Mouse (Mus musculus) retina, embryonic 14.5 days (tissue): Measurements from ENCODE around the gene Cdsn.

Experiments used
- DNase-seq: peaks from one replicate; pipeline ENCODE4 v3.0.0-alpha.2; 2015; ENCODE audit warnings: low spot score

Cdsn gene

DNA sequence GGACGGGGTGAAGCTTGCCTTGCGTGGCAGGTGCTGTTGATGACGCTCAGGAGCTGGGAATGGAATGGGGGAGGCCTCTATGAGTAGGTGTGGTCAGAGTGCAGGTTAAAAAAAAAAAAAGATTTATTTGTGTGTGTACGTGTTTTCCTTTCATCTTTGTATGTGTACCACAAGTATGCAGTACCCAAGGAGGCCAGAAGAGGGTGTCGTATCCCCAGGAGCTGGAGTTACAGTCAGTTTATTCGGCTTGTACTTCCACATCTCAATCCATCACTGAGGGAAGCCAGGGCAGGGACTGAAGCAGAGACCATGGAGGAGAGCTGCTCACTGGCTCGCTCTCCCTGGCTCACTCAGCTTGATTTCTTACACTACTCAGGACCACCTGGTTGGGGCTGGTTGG is 19.5 kb downstream of the Cdsn start:
- DNase-seq = no peak

- DNase-seq = peak; percentile 92
These were observed 26.3 kb downstream of the Cdsn start for GRCm38 (mm10) chr17:35578211-35578610.

GRCm38 (mm10) chr17:35582900-35583299 is 31.0 kb downstream of the Cdsn start:
- peak; percentile 10 for DNase-seq

DNA sequence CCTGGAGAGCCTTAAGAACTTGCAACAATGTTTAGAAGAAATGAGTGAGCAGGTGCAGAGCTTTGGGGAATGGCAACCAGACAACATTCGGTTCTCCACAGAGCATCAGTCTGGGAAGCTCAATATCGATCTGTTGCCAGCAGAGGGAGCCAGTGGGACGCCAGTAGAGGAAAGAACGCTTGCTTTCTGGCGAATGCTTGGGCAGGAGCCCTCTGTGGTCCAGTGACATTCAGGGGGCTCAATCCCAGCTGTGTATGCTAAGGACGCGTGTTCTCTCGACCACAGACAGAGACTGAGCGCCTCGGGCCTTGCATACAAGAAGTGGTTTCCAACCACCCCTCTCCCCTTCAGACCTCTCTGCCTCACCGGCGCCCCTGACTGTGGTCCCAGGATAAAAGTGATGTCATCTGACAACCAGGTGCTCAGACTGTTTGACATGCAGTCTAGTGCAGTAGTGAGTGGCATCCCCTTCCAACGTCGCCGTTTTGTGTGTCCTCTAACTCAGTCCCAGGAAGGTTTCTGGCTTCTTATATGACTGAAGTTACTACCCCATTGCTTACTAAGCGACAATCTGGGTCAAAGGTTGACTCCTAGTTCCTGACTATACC is 32.5 kb downstream of the Cdsn start:
- DNase-seq = peak; percentile 88

GRCm38 (mm10) chr17:35587291-35587690 is 35.4 kb downstream of the Cdsn start:
- DNase-seq = no peak

GRCm38 (mm10) chr17:35588387-35588786 is 36.5 kb downstream of the Cdsn start:
- no peak for DNase-seq

GRCm38 (mm10) chr17:35590410-35591218 is 38.7 kb downstream of the Cdsn start:
- peak; percentile 88 for DNase-seq

DNA sequence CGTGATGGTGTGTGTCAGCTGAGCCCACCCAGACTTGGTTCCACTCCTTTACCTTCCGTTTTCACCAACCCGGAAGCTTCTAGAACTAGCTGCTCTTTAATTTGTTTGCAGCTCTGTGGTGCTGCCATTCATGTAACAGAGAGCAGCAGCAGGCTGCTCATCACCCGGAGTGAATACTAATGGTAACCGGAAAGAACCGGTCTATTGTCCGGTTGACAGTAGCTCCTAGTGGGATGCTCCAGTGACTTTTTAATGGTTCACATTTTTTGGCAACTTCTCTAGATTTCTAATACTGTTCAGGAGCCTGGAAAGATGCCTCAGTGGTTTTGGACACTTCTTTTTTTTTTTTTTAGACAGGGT is 39.3 kb downstream of the Cdsn start:
- DNase-seq = no peak

DNA sequence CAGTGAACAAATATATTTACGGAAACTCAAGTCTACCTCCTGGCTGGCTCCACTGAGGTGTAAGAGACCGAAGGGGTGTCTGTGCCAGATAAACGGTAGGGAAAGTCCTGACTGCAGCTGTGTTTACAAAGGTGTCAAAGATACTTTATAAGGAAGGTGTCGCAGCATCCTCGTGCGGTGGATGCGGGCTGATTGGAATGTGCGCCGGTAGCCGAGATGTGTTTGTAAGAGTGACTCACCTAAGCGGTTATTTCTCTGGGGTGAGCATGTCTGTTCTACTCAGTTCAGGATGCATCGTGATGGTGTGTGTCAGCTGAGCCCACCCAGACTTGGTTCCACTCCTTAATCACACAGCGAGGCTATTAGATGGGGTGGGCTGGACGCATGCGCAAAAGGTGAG is 39.8 kb downstream of the Cdsn start:
- DNase-seq = no peak

DNA sequence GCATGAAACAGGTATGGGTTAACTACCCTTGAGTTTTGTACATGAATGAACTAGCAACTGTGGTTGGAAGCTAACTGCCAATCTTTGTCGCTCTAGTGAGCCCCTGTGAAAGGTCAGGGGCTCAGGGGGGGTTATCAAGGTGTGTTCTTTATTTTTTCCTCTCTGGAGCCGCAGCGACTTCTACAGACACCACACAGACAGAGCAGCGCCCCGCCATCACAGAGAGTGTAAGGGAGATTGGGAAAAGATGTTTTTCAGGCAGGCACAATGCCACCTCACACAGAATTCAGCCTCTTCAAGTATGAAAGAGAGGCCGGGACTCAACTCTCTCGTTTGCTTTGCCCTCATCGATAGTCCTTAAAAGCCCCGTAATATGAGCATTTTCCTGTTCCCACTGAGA is 40.2 kb downstream of the Cdsn start:
- DNase-seq = no peak

DNA sequence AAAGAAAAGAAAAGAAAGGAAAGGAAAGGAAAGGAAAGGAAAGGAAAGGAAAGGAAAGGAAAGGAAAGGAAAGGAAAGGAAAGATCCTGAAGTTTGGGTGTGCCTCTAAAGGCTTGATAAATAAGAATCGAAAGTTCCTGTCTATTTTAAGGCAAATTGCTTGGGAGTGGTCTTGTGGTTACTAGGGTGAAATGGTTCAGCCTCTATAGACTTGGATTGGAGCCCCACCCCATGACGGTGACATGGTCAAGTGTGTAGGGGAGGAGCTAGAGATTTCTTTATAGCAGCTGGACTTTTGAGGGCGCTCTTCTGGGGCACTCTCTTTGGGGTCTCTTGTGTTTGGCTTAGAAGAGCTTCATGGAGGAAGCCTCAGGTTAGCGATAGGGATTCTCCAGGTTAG is 41.9 kb downstream of the Cdsn start:
- DNase-seq = no peak

GRCm38 (mm10) chr17:35594456-35594855 is 42.5 kb downstream of the Cdsn start:
- DNase-seq = no peak

DNA sequence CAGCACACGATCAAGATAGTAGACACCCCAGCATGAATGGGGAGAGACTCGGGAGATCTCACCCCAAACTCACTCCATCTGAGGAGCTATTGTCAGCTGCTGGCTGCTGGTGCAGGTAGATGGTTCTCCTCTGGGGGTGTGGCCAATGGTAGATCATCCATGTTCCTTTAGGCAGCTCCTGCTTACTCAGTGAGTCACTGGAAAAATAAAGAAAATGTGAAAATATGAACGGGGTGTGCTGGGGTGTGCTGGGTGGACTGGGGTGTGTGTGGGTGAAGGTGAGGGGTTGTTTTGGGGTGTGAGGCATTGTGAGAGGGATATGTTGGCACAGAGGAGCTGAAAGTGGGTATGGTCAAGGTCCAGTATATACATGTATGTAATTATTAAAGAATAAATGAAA is 45.5 kb downstream of the Cdsn start:
- DNase-seq = no peak

DNA sequence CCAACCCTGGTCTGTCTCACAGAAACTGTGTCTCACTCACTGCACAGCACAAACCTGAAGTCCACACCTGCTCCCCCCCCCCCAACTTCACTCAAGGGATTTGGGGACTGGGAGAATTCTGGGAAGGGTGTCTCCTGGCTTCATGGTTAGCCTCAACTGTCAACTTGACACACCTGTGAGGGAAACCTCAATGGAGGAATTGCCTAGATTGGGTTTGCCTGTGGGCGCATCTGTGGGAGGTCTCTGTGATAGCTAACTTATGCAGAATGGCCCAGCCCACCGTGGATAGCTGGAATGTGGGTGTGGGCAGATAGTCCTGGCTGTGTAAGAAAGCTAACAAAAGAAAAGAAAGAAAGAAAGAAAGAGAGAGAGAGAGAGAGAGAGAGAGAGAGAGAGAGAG is 49.3 kb downstream of the Cdsn start, which contains the start of gene Sfta2:
Sfta2 (plus strand) TSS at position 301 of the 400 bp plus-strand sequence.
- DNase-seq = no peak

DNA sequence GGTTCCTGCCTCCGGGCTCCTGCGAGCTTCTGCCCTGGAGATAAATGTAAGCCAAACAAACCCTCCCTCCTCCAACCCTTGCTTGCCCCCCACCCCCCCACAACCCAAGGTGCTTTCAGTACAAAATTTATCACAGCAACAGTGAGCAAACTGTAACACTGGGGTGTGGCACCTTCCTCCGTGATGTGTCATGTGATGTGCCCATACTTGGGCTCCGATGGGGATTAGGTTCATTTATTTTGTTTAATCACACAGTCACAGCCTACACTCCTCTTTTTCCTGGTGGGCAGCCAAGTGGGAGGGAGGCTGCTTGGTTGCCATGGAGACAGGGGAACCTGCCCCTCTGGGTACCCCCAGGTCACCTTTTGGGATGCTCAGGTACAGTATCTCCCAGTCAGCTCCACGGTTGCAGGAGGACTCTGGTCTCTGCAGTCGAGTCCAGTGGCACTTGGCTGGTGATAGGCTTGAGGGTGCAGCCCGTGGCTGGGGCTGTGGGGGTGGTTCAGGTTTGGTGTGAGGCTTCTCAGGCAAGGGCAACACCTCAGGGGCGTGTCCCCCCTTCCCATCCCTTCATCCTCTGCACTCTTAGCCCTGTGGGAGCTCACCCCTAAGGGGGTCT is 49.9 kb downstream of the Cdsn start:
- no peak for DNase-seq
